Mouse (Mus musculus): ENCODE measurements around the gene Otop1. TPM values are rescaled to one million over a fixed set of nuclear protein-coding genes. Genes with fewer than 3 reads are reported as not detected.

Gene Otop1
- polyA plus RNA-seq, 1 experiment, result 159 TPM

DNA sequence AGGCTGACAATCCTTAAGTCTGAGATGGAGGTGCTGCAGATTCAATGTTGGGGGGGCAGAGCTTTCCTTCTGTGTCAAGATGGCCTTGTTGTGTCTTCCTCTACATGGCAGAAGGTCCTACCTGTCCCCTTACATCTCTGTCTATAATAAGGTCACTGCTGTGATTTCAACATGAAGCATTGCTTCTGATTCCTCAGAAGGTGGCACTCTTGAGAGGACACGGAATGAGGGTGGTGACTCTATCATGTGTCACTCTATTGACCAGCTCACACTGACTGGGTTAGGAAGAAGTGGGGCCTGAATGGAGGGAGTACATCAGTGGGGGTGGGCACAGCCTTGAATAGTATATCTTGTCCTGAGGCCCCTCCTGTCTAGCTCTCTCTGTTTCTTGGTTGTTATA is 58.8 kb downstream of the Otop1 start:
- Histone ChIP-seq H3K27ac (replicated peaks; ENCODE audit: low read depth, low read length) (no peak overlapping the region), H3K4me3 (ENCODE audit: insufficient read depth, low read depth, low read length) (no peak overlapping the region), H3K4me1 (ENCODE audit: control insufficient read depth, insufficient read depth, insufficient read length, low read length) (no peaks in the 10 kb centered on the region)

DNA sequence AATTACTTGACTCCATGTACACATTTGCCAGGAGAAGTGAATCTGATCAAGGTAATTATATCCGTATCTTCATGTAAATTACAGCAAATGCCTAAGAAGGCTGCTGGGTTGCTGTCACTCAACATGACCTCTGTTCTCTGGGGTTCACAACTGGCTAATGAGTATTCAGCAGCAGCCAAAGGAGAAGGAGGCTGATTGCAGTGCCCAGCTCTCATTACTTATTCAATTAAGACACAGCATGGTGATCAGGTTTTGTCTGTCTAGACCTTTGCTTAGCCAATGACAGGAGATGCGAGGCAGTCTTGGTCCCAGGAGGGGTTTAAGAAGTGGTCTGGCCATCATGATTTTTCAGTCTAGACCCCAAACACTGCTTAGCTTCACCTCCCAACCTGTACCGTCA is 67.3 kb downstream of the Otop1 start:
- Histone ChIP-seq H3K27ac (replicated peaks; ENCODE audit: low read depth, low read length) (no peak overlapping the region), H3K4me3 (ENCODE audit: insufficient read depth, low read depth, low read length) (no peak overlapping the region), H3K4me1 (ENCODE audit: control insufficient read depth, insufficient read depth, insufficient read length, low read length) (no peaks in the 10 kb centered on the region)

DNA sequence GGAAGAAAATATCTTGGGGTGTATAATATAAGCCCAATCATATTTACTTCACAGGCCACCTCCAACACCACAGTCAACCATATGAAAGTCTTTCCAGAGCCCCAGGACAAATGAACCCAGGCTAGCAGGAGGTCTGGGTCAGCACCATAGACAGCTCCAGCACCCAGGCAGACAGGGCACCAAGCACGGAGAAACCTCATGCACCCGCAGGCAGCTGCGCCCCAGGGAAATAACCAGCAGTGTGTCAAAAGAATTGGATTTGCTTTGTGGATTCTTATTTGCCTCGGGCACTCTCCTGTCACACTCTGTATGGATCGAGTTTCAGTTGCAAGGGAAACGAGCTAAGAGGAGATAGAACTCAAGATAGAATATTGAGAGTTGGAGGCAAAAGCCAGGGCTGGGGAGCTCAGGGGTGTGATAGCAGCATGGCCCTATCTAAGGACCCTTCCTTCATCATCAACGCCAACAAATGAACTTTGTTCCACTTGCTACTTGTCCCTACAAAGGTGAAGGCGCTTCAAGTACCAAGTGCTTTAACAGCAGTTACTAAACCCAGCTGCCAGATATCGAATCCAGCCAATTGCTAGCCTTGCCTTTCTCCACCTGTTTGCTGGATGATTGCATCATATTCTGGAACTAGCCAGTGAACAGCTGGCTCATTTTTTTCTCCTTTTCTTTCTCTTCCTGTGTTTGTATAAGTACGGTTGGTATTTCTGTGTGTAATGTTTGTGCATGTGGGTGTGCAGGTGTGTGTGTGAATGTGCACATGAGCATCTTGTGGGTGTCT is 71.1 kb downstream of the Otop1 start:
- H3K4me3 ChIP-seq (ENCODE audit: insufficient read depth, low read depth, low read length), result no peak overlapping the region
- no peak overlapping the region for H3K27ac ChIP-seq (replicated peaks; ENCODE audit: low read depth, low read length)
- no peaks in the 10 kb centered on the region for H3K4me1 ChIP-seq (ENCODE audit: control insufficient read depth, insufficient read depth, insufficient read length, low read length)

DNA sequence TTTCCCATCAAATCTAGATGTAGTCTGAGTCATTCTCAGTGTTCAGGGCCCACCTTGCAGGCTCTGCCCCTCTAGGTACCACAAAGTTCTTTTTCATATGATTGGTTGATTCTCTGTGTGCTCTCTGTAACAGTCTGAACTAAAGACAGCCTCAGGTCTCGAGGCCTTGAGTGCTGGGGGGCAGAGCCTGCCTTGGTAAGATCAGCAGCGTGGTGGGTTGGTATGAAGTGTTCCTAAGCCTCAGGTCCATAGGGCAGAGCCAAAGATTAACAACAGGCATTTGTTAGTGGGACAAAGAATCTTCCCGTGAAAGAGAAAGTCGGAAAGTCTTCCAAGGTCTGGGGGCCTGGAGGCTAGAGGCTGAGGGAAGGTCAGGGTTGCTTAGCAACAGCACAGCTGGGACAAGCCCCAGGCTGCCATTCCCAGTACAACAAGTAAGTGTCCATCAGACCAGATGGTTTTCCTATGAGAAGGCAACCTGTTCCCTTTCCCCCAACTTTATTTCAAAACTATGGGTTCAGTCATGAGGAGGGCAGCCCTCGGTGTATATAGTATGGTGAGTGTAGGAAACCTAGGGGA is 74.7 kb downstream of the Otop1 start:
- Histone ChIP-seq H3K4me1 (ENCODE audit: control insufficient read depth, insufficient read depth, insufficient read length, low read length) (no peaks in the 10 kb centered on the region), H3K27ac (replicated peaks; ENCODE audit: low read depth, low read length) (no peak overlapping the region), H3K4me3 (ENCODE audit: insufficient read depth, low read depth, low read length) (no peak overlapping the region)

Other genes with a start within 250 kb of the Otop1 start
- gene Stx18, start 237.2 kb upstream of the Otop1 start, polyA plus RNA-seq (2012; ENCODE audit: insufficient read depth, insufficient read length, missing spikeins), result 52.3 and 61.2 TPM in 2 replicates
- 2.0 and 3.5 TPM in 2 replicates for gene Nsg1, start 116.1 kb upstream of the Otop1 start, polyA plus RNA-seq (2012; ENCODE audit: insufficient read depth, insufficient read length, missing spikeins)
- gene Zbtb49, start 55.5 kb upstream of the Otop1 start, polyA plus RNA-seq (2012; ENCODE audit: insufficient read depth, insufficient read length, missing spikeins), result 1.3 and 1.7 TPM in 2 replicates
- 32.3 and 32.7 TPM in 2 replicates for gene Lyar, start 55.5 kb upstream of the Otop1 start, polyA plus RNA-seq (2012; ENCODE audit: insufficient read depth, insufficient read length, missing spikeins)
- gene Tmem128, start 15.8 kb upstream of the Otop1 start, polyA plus RNA-seq (2012; ENCODE audit: insufficient read depth, insufficient read length, missing spikeins), result 53.7 and 66.6 TPM in 2 replicates
- not detected in 2 replicates for gene Drd5, start 43.4 kb downstream of the Otop1 start, polyA plus RNA-seq (2012; ENCODE audit: insufficient read depth, insufficient read length, missing spikeins)
- 0.83 and 1.9 TPM in 2 replicates for gene Slc2a9, start 227.2 kb downstream of the Otop1 start, polyA plus RNA-seq (2012; ENCODE audit: insufficient read depth, insufficient read length, missing spikeins)

All from brown adipose tissue, adult 24 weeks (tissue).